Mouse (Mus musculus) embryonic facial prominence, embryonic 12.5 days (tissue): ENCODE measurements around the gene Catsperg1. TPM values are rescaled to one million over a fixed set of nuclear protein-coding genes. Genes with fewer than 3 reads are reported as not detected.

Source experiments
- ATAC-seq: fragments of 200-750 bp; cut with Nextera tagmentation; 2 replicates; pipeline ENCODE4 v1.8.0; 2017; ENCODE audit not compliant: insufficient number of reproducible peaks, insufficient read depth, low FRiP score, low TSS enrichment
- H3K27ac ChIP-seq: fragments of 300-500 bp; sonication (generic); 2 replicates; pipeline ENCODE4 v1.5.1; 2016; ENCODE audit warnings: mild to moderate bottlenecking
- H3K27me3 ChIP-seq: fragments of 300-500 bp; sonication (generic); 2 replicates; pipeline ENCODE4 v1.6.1; 2016; ENCODE audit warnings: mild to moderate bottlenecking, moderate library complexity
- H3K36me3 ChIP-seq: fragments of 300-500 bp; sonication (generic); 2 replicates; pipeline ENCODE4 v1.6.1; 2016; ENCODE audit warnings: mild to moderate bottlenecking
- H3K4me1 ChIP-seq: fragments of 300-500 bp; sonication (generic); 2 replicates; pipeline ENCODE4 v1.6.1; 2016
- H3K4me2 ChIP-seq: fragments of 300-500 bp; sonication (generic); replicated peaks from 2 replicates; pipeline ENCODE4 v1.6.1; 2016; ENCODE audit warnings: mild to moderate bottlenecking, moderate library complexity
- H3K4me3 ChIP-seq: fragments of 300-500 bp; sonication (generic); 2 replicates; pipeline ENCODE4 v1.5.1; 2016; ENCODE audit warnings: mild to moderate bottlenecking
- H3K9ac ChIP-seq: fragments of 300-500 bp; sonication (generic); 2 replicates; pipeline ENCODE4 v1.6.1; 2016; ENCODE audit warnings: mild to moderate bottlenecking, moderate library complexity
- H3K9me3 ChIP-seq: fragments of 300-500 bp; sonication (generic); 2 replicates; pipeline ENCODE4 v1.6.1; 2016; ENCODE audit warnings: mild to moderate bottlenecking, moderate library complexity
- WGBS: fragments of 180-500 bp; shearing (Covaris S2); methylation state at CpG from one replicate; pipeline ENCODE4 v1.1.7; 2016; 5-methylcytosine and 5-hydroxymethylcytosine counted together
- polyA plus RNA-seq: library from polyadenylated mRNA; unstranded; fragments of >200 nt; fragmentation: Nextera tagmentation; extraction: Ambion mirVana; gene quantifications from 2 replicates; pipeline ENCODE4 v1.2.1, GENCODE M21; 2016

Gene Catsperg1
- polyA plus RNA-seq, 1 experiment from 2014 or later, result 0.37 TPM

DNA sequence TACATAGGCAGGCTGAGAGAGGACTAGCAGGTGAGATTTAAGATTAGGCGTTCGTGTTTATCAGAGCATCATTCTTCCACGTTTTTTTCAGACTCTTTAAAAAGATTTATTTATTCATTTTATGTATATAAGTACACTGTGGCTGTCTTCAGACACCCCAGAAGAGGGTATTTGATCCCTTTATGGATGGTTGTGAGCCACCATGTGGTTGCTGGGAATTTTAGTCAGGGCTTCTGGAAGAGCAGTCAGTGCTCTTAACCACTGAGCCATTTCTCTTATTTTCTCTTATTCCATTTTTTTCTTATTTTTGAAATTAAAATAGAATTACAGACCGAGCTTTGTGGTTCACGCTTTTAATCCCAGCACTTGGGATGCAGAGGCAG lies 33.0 kb downstream of the Catsperg1 start:
- Histone ChIP-seq H3K27ac (no peak overlapping the region), H3K9me3 (no peaks in the 10 kb centered on the region), H3K4me3 (peak overlapping the region; percentile 82), H3K36me3 (peaks cover 12% of the 10 kb centered on the region), H3K4me2 (peak overlapping the region; percentile 90), H3K27me3 (no peaks in the 10 kb centered on the region), H3K9ac (no peak overlapping the region), H3K4me1 (peaks cover 16% of the 10 kb centered on the region)
- no peak; the same call in 1 of the 2 replicates for ATAC-seq
- 40% methylated on average over 5 of the region's 5 CpGs for WGBS

DNA sequence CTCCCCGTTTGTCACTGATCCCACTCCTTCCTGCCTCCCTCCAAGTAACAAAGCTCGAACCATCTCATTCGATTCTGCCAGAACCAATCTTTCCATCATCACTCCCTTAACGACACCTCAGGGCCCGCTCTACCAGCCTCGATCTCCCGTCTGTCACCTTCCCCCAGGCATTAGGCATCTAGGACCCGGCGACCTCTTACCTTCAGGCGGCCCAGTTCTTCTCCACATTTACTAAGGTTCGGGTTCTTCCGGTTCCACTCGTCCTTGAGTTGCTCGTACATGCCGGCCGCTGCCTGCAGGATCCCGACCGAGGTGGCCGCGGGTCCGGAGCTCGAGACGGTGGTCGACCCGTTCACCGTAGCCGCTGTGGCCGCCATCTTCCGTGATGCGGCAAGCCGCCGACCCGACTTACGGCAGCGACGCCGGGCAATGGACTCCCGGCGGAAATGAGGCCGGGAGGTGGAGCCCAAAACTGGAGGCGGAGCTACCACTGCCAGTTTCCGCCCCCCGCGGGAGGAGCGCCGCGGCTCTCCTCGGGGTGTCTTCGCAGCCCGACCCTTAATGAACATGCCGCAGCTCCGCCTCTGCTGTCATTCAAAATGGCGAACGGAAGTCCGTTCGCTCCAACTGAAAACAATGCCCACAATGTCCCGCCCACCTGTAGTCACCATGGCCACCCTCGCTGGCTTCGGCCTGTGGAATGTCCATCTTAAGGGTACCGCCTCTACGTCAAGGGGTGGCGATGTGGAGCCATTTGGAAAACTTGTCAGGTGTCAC lies 33.6 kb downstream of the Catsperg1 start, which contains the start of gene Psmd8:
Gene Psmd8 (minus strand): TSS at position 625 of the 777 bp plus-strand sequence.
- H3K9me3 ChIP-seq, result no peaks in the 10 kb centered on the region
- peaks cover 16% of the 10 kb centered on the region for H3K4me1 ChIP-seq
- peak; percentile 88 for ATAC-seq
- H3K27me3 ChIP-seq, result no peaks in the 10 kb centered on the region
- peak within 1 kb of the TSS; percentile 81 for H3K9ac ChIP-seq
- peaks cover 18% of the 10 kb centered on the region for H3K36me3 ChIP-seq
- H3K4me2 ChIP-seq, result peak within 1 kb of the TSS; percentile 90
- peak within 1 kb of the TSS; percentile 69 for H3K27ac ChIP-seq
- WGBS, result under 1% methylated on average over 62 of the region's 62 CpGs
- peak within 1 kb of the TSS; percentile 82 for H3K4me3 ChIP-seq

DNA sequence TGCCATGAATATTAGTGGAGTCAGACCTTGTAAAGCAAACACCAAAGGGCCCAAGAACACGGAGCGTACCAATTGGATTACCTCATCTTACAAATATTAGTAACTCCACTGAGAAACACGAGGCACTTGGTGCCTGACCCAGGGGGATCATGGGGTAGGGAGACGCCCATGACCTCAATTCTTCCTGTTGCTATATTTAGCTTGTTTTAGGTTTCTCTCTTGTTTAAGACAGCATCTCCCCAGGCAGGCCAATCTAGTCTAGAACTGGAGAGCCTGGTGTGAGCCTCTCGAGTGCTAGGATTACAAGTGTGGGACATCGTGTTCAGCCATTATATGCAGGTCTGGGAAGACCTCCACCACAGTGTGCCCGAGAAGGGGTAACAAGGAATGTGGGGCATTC lies 34.5 kb downstream of the Catsperg1 start:
- WGBS, result 50% methylated on average over 7 of the region's 7 CpGs
- Histone ChIP-seq H3K27ac (no peak overlapping the region), H3K27me3 (peaks cover 6% of the 10 kb centered on the region; the same call in 1 of the 2 replicates), H3K4me2 (peak overlapping the region; percentile 90), H3K4me3 (peak overlapping the region; percentile 82), H3K9me3 (no peaks in the 10 kb centered on the region), H3K4me1 (peaks cover 16% of the 10 kb centered on the region), H3K9ac (peak overlapping the region; percentile 81), H3K36me3 (peaks cover 27% of the 10 kb centered on the region)
- no peak for ATAC-seq

DNA sequence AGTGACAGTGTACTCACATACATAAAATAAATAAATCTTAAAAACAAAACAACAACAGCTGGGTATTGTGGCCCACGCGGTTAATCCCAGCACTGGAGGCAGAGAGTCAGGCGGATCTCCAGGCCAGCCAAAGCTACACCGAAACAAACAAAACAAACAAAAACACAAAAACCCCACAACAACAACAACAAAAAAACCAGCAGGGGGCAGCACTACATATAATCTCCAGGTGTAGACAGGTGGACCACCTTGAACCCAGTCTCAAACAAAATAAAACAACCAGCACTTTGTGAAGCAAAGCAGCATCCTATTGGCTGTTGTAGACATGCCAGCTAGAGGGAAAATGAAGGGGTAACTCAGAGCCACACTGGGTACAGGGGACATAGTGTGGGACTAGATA lies 35.7 kb downstream of the Catsperg1 start:
- Histone ChIP-seq H3K27me3 (peaks cover 16% of the 10 kb centered on the region), H3K4me2 (no peak overlapping the region), H3K36me3 (peaks cover 39% of the 10 kb centered on the region), H3K9ac (no peak overlapping the region), H3K4me3 (no peak overlapping the region), H3K9me3 (no peaks in the 10 kb centered on the region), H3K4me1 (peaks cover 16% of the 10 kb centered on the region), H3K27ac (no peak overlapping the region)
- no peak for ATAC-seq
- 84% methylated on average over 4 of the region's 4 CpGs for WGBS

DNA sequence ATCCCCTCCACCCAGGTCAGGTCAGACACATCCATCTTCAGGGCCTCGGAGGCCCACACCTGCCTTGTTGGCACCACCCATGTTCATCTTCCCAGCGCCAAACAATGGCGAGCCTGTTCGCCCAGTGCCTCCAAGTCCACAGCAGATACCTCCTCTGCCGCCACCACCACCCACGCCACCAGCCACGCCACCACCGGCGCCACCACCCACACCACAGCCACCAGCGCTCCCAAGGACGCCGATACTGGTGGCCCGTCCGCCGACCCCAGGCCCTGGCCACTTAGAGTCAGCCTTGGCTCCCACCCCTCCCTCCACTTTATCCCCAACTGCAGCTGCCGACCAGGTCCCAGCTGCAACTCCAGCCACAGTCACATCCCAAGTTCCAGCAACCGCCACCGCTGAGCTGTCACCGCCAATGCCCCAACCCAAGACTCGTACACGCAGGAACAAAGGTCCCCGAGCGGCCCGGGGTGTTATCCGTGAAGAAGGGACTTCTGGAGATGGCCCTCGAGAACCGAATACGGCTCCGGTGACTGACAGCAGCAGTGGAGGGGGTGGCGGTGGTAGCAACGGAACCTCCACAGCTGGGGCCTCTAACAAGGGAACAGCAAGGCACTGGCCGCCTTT lies 41.3 kb downstream of the Catsperg1 start:
- Histone ChIP-seq H3K9ac (no peak overlapping the region), H3K9me3 (no peaks in the 10 kb centered on the region), H3K4me2 (no peak overlapping the region), H3K27me3 (peaks cover 47% of the 10 kb centered on the region), H3K36me3 (peaks cover 45% of the 10 kb centered on the region), H3K4me1 (peaks cover 28% of the 10 kb centered on the region), H3K4me3 (no peak overlapping the region), H3K27ac (no peak overlapping the region)
- ATAC-seq, result no peak
- WGBS, result 35% methylated on average over 32 of the region's 32 CpGs

DNA sequence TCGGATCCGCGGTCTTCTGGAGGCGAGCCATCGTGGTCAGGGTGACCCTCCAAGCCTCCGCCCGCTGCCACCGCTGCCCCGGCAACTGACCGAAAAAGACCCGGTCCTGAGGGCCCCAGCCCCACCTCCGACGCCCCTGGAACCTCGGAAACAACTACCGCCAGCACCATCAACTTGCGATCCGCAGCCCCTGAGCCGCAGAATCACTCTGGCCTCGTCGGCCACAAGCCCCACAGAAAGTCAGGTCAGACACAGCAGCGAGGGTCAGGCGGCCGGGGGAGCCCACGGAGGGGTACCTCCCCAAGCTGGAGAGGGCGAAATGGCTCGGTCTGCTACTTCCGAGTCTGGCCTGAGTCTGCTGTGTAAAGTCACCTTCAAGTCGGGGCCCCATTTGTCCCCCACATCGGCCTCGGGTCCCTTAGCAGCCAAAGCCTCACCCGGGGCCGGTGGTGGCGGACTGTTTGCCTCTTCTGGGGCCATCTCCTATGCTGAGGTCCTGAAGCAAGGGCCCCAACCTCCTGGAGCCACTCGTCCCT lies 42.2 kb downstream of the Catsperg1 start:
- H3K9me3 ChIP-seq, result no peaks in the 10 kb centered on the region
- H3K4me1 ChIP-seq, result peaks cover 29% of the 10 kb centered on the region
- no peak for ATAC-seq
- peak overlapping the region; percentile 73 for H3K4me3 ChIP-seq
- H3K27me3 ChIP-seq, result peaks cover 52% of the 10 kb centered on the region
- peaks cover 41% of the 10 kb centered on the region for H3K36me3 ChIP-seq
- H3K9ac ChIP-seq, result peak overlapping the region; percentile 12; the same call in 1 of the 2 replicates
- H3K27ac ChIP-seq, result no peak overlapping the region
- H3K4me2 ChIP-seq, result peak overlapping the region; percentile 83
- 8% methylated on average over 34 of the region's 34 CpGs for WGBS

DNA sequence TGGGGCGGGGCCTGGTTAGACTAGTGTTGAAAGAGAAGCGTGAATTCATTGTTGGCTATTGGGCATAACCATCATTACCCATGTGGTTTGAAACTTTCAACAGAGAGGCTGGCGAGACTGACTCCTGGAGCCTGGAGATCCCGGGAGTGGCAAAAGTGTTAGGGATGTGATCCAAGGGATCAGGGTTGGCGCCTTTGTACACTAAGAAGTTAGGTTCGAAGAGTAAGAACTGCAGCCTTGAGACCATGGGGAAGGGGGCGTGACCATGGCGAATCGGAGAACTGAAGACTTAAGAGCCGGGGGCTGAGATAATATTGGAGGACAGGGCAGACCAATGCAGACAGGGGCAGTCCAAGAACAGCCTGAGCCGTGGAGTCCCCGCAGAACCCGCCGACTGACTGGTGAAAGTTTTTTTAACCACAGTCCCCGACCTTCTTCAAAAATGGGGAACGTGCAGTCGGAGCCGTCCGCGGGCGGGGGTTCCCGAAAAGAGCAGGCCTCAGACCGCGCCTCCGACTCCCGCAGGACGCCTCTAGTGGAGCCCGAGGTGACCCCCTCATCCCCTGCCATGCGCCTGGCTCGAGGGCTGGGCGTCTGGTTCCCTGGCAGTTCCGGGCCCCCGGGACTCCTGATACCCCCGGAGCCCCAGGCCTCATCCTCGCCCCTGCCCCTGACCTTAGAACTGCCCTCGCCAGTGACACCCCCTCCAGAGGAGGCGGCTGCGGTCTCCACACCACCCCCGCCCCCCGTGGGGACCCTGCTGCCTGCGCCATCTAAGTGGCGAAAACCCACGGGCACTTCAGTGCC lies 42.9 kb downstream of the Catsperg1 start:
- peak overlapping the region; percentile 83 for H3K4me2 ChIP-seq
- peaks cover 29% of the 10 kb centered on the region for H3K4me1 ChIP-seq
- H3K27me3 ChIP-seq, result peaks cover 52% of the 10 kb centered on the region
- WGBS, result 2% methylated on average over 43 of the region's 43 CpGs
- ATAC-seq, result no peak
- no peak overlapping the region for H3K27ac ChIP-seq
- H3K9ac ChIP-seq, result peak overlapping the region; percentile 12; the same call in 1 of the 2 replicates
- H3K36me3 ChIP-seq, result peaks cover 34% of the 10 kb centered on the region
- peak overlapping the region; percentile 73 for H3K4me3 ChIP-seq
- H3K9me3 ChIP-seq, result no peaks in the 10 kb centered on the region

DNA sequence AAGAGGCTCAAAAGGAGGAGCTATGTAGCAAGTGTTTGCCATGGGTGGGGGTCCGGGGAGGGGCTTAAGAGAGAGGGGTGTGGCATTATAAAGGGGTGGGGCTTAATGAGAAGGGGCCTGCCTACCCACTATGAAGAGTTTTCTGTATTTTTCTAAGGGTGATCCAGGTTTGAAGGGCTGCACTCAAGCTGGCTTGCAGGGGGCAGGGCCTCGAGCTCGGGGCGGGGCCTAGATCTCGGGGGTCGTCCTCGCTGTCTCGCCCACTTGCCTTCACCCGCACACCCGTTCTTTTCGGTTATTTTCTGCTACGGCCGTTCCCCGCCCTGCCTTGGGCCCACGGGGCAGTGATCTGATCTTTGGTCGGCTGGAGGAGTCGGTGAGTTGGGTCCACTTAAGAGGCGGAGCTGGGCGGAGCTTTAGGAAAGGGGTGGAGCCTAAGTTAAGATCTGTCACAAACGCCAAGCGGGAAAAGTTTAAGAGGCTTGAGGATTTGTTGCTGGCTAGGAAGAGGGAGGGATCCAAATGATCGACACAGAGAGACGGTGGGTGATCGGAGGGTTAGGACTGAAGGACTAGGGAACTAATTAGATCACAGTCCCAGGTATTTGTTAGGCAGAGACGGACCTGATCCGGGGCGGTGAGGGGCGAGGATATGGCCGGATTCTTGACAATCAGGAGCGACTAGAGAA lies 43.6 kb downstream of the Catsperg1 start, which contains the start of the genes Ggn and Spred3:
Gene Ggn (plus strand): TSS at position 145 of the 689 bp plus-strand sequence.
Gene Spred3 (minus strand): TSS at position 346 of the 689 bp plus-strand sequence.
- peak; percentile 48 for ATAC-seq
- H3K36me3 ChIP-seq, result peaks cover 26% of the 10 kb centered on the region
- H3K9me3 ChIP-seq, result no peaks in the 10 kb centered on the region
- 2% methylated on average over 30 of the region's 30 CpGs for WGBS
- H3K4me1 ChIP-seq, result peaks cover 29% of the 10 kb centered on the region
- peaks cover 52% of the 10 kb centered on the region for H3K27me3 ChIP-seq
- H3K27ac ChIP-seq, result peak within 1 kb of the TSS; percentile 80
- H3K4me3 ChIP-seq, result peak within 1 kb of the TSS; percentile 73
- H3K9ac ChIP-seq, result peak within 1 kb of the TSS; percentile 59
- peak within 1 kb of the TSS; percentile 83 for H3K4me2 ChIP-seq

DNA sequence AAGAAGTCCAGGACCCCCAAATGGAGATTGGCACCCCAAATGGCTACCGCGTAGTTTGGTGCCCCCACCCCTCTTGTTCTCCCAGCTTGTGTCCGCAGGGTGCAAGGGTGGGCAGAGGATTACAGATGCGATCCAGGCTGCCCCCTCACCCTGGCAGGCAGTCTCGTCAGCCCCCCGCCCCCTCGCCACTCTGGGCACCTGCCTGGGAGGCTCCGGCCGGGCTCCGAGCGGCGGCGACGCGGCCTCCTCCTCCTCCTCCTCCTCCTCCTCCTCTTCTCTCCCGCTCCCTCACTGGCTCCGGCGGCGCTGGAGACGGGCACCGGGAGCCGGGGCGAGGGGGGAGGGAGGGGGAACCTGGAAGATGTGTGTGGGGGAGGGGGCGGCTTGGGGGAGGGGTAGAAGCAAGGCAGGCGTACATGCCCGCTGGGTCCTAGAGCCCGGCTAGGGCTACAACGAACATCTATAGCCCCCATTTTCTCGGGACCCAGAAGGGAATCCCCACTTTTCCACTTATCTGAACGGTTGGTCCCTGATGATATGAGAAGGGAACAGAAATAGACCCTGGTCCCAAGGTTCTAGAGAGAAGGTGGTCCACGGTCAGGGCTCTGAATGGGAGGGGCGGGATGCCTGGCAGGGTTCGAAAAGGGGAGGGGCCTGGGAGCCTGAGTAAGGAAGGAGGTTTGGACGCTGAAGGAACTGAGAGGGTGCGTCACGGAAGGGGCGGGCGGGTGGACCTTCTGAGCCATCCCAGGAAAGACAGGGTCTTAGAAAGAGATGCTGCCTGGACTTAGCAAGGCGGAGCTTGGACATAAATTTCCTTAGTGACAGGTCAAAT lies 44.4 kb downstream of the Catsperg1 start:
- no peaks in the 10 kb centered on the region for H3K9me3 ChIP-seq
- H3K4me2 ChIP-seq, result peak overlapping the region; percentile 83
- ATAC-seq, result peak; percentile 72
- H3K4me1 ChIP-seq, result peaks cover 29% of the 10 kb centered on the region
- H3K36me3 ChIP-seq, result peaks cover 19% of the 10 kb centered on the region
- under 1% methylated on average over 23 of the region's 39 CpGs for WGBS
- H3K27ac ChIP-seq, result peak overlapping the region; percentile 80
- peak overlapping the region; percentile 59 for H3K9ac ChIP-seq
- peak overlapping the region; percentile 73 for H3K4me3 ChIP-seq
- peaks cover 47% of the 10 kb centered on the region for H3K27me3 ChIP-seq

DNA sequence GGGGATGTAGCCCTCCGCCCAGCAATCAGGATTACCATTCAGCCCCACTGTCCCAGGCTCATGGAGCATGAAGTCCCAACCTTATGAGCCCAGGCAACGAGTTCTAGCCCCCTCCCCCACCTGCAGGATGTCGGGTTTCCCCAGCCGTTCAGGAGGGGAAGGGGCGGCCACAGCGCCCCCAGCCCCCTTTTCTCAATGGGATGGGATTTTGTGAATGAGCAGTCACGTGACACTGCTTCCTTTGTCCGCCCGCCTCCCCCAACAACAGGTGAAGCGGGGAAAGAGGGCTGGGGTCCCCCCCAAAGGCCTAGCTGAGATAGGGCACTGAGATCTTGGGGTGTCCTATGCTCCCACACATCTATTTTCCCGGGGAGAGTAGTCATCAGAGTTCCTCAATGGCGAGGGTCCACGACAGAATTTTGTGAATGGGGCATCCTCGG lies 45.0 kb downstream of the Catsperg1 start:
- no peak for ATAC-seq

More for the DNA sequence above, 45.0 kb downstream of the Catsperg1 start:
- H3K4me3 ChIP-seq, result peak overlapping the region; percentile 73
- no peaks in the 10 kb centered on the region for H3K9me3 ChIP-seq
- 1% methylated on average over 14 of the region's 14 CpGs for WGBS
- H3K36me3 ChIP-seq, result peaks cover 12% of the 10 kb centered on the region
- peak overlapping the region; percentile 83 for H3K4me2 ChIP-seq
- peak overlapping the region; percentile 80 for H3K27ac ChIP-seq
- H3K4me1 ChIP-seq, result peaks cover 29% of the 10 kb centered on the region
- peaks cover 43% of the 10 kb centered on the region for H3K27me3 ChIP-seq
- peak overlapping the region; percentile 59; the same call in 1 of the 2 replicates for H3K9ac ChIP-seq
